Mouse (Mus musculus) cerebral cortex, adult 2 months (tissue): Measurements from ENCODE around the gene Cpeb2.

Experiments used
- WGBS: fragments of 180-500 bp; shearing (Covaris S2); methylation state at CpG from one replicate; pipeline ENCODE4 v1.1.7; 2018; 5-methylcytosine and 5-hydroxymethylcytosine counted together

Gene Cpeb2

GRCm38 (mm10) chr5:43334469-43334868 lies 101.5 kb downstream of the Cpeb2 start:
- 90% methylated on average over 2 of the region's 2 CpGs for WGBS

DNA sequence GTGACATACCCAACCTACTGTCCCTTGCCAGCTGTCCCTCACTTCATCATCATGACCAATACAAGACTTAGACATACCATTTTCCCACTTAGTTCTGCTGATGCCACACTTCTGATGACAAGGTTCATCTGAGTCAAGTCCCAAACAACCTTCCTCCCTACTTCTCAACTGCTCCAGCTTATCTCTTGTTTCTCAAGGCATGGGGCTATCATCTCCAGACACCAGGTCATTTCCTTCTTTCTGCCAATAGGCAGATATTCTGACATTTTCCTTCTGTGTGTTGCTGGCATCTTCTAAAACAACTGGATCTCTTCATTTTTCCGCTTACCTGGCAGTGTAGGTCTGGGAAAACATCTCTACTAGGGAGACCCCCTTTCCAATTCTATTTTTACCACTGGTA lies 104.2 kb downstream of the Cpeb2 start:
- 97% methylated on average over 1 of the region's 1 CpGs for WGBS

- 31% methylated on average over 10 of the region's 10 CpGs for WGBS
These were observed 106.0 kb downstream of the Cpeb2 start for GRCm38 (mm10) chr5:43338771-43339475.
